Mouse (Mus musculus): ENCODE data around the gene Sox13.
A peak's percentile ranks its signal among the peaks of the same experiment; 100 is the strongest.
"Not testable (repeated sequence)": the region's sequence is repeated elsewhere in the genome, so short reads cannot be mapped to it uniquely, and the experiment has no call there.

Sox13 gene

DNA sequence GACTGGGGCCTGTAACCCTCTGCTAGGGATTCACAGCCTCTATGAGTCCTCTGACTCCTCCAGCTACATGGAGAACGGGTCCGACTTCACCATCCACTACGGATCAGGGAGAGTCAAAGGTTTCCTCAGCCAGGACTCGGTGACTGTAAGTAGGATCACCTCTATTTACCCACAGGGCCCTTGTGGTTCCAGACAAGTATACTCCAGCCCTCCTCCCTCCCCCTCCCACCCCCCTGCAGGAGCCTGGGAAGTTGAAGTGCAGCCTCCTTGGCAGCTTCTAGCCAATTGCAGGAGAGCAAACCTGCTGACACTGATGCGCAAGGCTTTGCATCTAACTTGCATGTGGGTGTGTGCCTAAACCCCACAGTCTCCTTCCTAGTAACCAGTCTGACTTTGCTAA is 68.7 kb downstream of the Sox13 start:
- no peak for DNase-seq (ENCODE audit: low read depth, low spot score)
- no peaks in the 10 kb centered on the region for H3K27me3 ChIP-seq (ENCODE audit: control insufficient read depth, insufficient read depth, low read length, poor library complexity, severe bottlenecking)
- no peaks in the 10 kb centered on the region for H3K36me3 ChIP-seq (ENCODE audit: control insufficient read depth, insufficient read depth, low read length, poor library complexity, severe bottlenecking)

DNA sequence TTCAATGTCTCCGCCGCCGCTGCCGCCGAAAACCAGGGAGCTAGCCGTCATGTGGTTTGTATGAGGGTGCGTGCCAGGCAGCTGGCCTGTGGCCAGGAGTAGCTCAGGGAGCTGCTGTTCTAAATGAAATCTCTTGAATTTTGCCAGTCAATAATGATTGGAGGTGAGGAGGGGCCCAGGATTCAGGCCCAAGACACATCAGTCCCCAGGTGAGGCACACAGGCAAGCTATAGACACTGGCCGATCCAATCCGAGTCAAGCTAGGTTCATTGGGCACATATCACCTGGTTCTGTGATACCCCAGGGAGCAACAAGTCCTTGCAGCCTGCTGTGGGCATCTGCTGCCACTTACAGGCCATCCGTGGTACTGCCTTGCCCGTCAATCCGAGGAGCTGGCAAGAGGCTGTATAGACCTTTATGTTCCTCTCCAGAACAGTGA is 70.8 kb downstream of the Sox13 start:
- peak; percentile 92 for DNase-seq (ENCODE audit: low read depth, low spot score)
- Histone ChIP-seq H3K36me3 (ENCODE audit: control insufficient read depth, insufficient read depth, low read length, poor library complexity, severe bottlenecking) (no peaks in the 10 kb centered on the region), H3K27me3 (ENCODE audit: control insufficient read depth, insufficient read depth, low read length, poor library complexity, severe bottlenecking) (no peaks in the 10 kb centered on the region)

DNA sequence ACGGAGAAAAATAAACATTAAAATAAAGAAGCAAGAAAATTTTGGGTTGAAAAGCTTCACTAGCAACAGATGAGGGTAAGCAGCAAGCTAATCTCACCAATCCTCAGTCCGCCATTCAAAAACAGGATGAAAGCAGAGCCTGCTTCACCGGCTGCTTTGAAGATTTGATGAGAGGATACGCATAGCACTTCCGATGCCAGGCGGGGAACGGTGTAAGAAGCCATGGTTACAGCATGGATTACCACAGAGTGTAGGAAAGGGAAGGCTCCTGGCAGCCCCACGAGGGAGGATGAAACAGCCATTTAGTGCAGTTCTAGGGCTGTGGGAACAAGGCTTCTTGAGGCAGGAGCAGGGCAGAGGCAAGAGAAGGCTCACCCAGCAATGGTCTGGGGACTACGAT is 72.4 kb downstream of the Sox13 start:
- Histone ChIP-seq H3K36me3 (ENCODE audit: control insufficient read depth, insufficient read depth, low read length, poor library complexity, severe bottlenecking) (no peaks in the 10 kb centered on the region), H3K27me3 (ENCODE audit: control insufficient read depth, insufficient read depth, low read length, poor library complexity, severe bottlenecking) (no peaks in the 10 kb centered on the region)
- DNase-seq (ENCODE audit: low read depth, low spot score), result no peak

DNA sequence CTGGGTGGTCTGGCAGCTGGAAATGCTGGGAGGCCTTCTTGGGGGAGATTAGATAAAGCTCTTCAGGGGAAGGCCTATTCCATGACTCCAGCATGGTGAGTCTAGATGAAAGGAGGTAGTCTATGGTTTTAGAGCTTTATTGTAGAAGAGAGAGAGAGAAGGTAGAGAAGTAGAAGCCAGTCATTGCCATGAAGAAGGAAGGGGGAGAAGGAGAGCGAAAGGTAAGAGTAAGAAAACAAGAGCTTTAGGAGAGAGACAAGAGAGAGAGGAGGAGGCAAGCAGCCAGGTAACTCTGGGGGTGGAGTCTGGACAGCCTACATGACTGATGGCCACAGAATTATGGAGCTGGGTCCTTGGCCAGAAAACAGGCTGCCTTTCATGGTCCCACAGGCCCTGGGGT is 74.0 kb downstream of the Sox13 start, which contains the start of gene Ren1:
Gene Ren1, plus strand, starts transcription at position 301 of the 400 bp plus-strand sequence.
- DNase-seq (ENCODE audit: low read depth, low spot score), result no peak
- H3K36me3 ChIP-seq (ENCODE audit: control insufficient read depth, insufficient read depth, low read length, poor library complexity, severe bottlenecking), result no peaks in the 10 kb centered on the region
- H3K27me3 ChIP-seq (ENCODE audit: control insufficient read depth, insufficient read depth, low read length, poor library complexity, severe bottlenecking), result no peaks in the 10 kb centered on the region

DNA sequence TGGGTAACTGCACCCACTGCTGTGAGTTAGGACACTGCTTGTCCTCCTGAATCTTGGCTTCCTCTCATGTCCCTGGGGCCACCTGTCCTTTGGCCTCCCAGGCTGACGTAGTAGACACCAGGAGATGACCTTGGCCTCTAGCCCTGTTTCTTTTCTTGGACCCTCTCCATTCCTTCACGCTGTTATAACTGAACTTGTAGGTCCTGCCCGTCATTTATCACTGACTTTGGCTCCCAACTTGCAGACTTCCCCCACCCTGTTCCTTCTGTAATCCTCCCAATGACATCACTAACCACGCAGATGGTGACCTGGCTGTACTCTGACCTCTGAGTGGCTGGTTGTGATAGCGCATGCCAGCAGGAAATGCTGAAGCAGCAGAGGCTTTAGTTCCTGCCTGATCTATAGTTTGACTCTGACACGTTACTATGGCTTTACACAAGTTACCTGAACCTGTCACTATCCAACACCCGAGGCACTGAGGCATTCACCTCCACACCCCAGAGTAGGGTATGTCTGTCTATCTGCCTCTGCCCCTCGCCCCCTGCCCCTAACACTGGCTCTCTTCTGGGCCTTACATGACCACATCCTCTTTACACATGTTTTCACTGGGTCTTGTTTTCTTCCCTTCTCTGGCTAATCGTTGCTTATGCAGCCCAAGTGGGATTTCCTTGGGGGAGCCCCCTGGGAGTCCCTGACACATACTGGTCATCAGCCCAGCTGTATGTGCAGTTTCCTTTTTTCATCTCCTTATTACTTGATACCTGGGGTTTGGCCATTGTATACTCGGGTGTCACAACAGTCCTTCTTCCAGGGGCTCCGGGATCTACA is 76.3 kb downstream of the Sox13 start:
- H3K36me3 ChIP-seq (ENCODE audit: control insufficient read depth, insufficient read depth, low read length, poor library complexity, severe bottlenecking), result no peaks in the 10 kb centered on the region
- DNase-seq (ENCODE audit: low read depth, low spot score), result peak; percentile 79
- H3K27me3 ChIP-seq (ENCODE audit: control insufficient read depth, insufficient read depth, low read length, poor library complexity, severe bottlenecking), result no peaks in the 10 kb centered on the region

DNA sequence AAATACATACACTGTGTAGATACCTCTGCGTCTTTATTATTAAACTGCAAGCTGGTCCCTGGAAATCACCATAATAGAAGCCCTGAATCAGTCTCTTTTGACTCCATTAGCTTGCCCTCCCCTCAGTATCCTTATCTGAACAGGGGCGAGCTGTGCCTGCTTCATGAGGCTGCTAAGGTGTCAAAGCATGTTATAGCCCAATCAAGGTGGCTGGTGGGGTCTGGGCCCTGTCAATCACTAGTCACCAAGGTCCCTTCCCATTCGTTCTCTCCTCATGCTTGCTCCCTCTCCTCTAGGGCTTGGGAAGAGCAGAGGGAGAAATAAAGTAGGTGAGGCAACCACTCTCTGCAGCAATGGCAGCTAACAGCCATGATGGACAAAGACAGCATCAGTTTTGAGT is 77.0 kb downstream of the Sox13 start:
- Histone ChIP-seq H3K27me3 (ENCODE audit: control insufficient read depth, insufficient read depth, low read length, poor library complexity, severe bottlenecking) (no peaks in the 10 kb centered on the region), H3K36me3 (ENCODE audit: control insufficient read depth, insufficient read depth, low read length, poor library complexity, severe bottlenecking) (no peaks in the 10 kb centered on the region)
- DNase-seq (ENCODE audit: low read depth, low spot score), result no peak

DNA sequence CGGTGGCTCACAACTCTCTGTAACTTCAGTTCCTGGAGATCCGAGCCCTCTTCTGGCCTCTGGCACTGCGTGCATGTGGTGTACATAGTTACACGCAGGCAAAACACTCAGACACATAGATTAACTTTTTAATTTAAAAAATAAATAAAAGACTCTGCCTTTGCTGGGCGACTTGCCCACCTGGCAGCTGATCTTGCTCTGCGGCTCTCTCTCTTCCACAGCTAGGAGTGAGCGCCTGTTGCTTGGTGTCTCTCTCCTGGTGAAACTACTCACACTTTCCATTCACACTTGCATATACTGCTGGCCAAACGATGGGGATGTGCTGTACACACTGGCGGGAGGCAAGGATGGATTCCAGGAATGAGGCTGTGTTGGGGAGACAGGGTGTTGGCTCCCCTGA is 77.6 kb downstream of the Sox13 start:
- no peak for DNase-seq (ENCODE audit: low read depth, low spot score)
- Histone ChIP-seq H3K36me3 (ENCODE audit: control insufficient read depth, insufficient read depth, low read length, poor library complexity, severe bottlenecking) (no peaks in the 10 kb centered on the region), H3K27me3 (ENCODE audit: control insufficient read depth, insufficient read depth, low read length, poor library complexity, severe bottlenecking) (no peaks in the 10 kb centered on the region)

DNA sequence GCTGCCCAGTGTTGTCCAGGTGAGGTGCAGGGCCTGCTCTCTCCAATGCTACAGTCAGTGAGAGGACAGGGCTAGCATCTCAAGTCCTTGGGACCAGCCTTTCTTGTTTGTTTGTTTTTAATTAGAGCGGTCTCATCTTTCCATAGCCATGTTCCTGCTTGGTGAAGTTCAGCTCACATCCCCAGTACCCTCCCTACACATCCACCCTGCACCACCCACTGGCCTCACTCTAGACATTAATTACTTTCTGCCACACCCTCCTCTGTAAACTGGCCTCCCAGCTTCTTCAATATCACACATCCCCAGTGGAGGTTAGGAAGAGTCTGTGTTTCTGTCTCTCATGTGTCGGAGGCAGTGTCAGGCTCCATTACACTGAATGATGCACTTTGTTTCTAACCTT is 79.8 kb downstream of the Sox13 start:
- DNase-seq (ENCODE audit: low read depth, low spot score), result no peak
- Histone ChIP-seq H3K27me3 (ENCODE audit: control insufficient read depth, insufficient read depth, low read length, poor library complexity, severe bottlenecking) (no peaks in the 10 kb centered on the region), H3K36me3 (ENCODE audit: control insufficient read depth, insufficient read depth, low read length, poor library complexity, severe bottlenecking) (no peaks in the 10 kb centered on the region)

DNA sequence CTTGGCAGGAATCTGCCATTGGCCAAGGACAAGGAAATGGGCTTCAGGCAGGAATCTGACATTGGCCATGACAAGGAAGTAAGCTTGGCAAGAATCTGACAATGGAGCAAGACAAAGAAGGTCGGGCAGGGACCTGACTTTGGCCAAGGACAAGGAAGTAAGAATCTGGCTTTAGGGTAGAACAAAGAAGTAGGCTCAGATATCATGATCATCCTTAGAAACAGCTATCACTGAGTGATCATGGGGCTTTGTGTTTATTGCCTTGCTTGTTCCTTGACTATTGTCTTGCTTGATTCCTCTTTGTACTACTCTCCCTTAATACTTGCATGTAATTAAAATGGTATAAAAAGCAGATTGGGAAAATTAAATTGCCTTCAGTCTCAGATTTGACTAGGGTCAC is 83.8 kb downstream of the Sox13 start:
- not testable (repeated sequence) for H3K36me3 ChIP-seq (ENCODE audit: control insufficient read depth, insufficient read depth, low read length, poor library complexity, severe bottlenecking); DNase-seq (ENCODE audit: low read depth, low spot score); H3K27me3 ChIP-seq (ENCODE audit: control insufficient read depth, insufficient read depth, low read length, poor library complexity, severe bottlenecking)

DNA sequence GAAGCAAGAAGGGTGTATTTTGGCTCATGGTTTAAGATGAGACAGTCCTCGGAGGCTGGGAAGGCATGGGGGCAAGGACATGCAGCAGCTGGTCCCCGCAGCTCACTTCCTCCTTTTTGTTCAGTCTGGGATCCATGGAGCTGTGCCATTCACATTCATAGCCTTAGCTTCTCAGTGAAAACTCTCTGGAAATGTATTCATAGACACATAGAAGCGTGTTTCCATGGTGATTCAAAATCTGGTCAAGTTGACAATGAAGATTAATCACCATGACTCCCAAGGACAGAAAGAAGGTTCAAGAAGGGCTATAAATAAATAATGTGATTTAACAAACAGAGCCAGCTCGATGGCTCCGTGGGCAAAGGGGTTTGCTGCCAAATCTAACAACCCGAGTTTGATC is 90.2 kb downstream of the Sox13 start:
- Histone ChIP-seq H3K27me3 (ENCODE audit: control insufficient read depth, insufficient read depth, low read length, poor library complexity, severe bottlenecking) (peaks cover 1% of the 10 kb centered on the region; the same call in 1 of the 2 replicates), H3K36me3 (ENCODE audit: control insufficient read depth, insufficient read depth, low read length, poor library complexity, severe bottlenecking) (no peaks in the 10 kb centered on the region)
- no peak for DNase-seq (ENCODE audit: low read depth, low spot score)

DNA sequence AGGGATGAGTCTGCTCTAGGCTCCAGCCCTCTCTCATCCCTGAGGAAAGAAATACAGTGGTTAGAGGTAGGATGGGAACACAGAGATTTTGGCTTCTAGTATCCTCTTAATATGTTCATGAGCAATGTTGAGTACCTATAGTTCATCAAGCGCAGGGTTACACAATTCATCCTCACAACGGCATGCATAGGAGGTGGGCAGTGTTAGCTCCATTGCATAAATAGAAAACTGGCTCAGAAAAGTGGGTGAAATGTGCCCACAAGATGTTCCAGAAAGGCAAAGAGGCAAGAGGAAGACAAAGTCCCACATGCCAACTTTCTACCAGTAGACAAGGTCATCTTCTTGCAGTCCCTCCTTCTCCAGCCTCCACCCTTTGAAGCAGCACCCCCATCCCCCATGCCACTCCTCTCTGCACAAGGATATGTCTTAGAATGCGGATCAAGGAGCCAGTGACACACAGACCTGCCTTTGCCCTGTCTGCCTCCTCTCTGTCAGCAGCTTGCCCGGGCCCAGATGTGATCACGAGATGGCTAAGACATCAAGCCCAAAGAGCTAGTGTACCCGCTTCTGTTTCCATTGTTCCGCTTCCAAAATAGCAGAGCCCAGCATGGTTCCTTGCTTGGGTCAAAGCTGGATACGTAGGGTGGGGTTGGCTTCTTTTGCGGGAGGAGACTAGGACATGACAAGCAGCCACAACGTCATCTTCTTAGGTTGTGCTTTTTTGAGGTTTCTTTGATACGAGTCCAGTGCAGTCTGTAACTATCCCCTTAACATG is 91.3 kb downstream of the Sox13 start:
- Histone ChIP-seq H3K27me3 (ENCODE audit: control insufficient read depth, insufficient read depth, low read length, poor library complexity, severe bottlenecking) (peaks cover 1% of the 10 kb centered on the region; the same call in 1 of the 2 replicates), H3K36me3 (ENCODE audit: control insufficient read depth, insufficient read depth, low read length, poor library complexity, severe bottlenecking) (no peaks in the 10 kb centered on the region)
- DNase-seq (ENCODE audit: low read depth, low spot score), result no peak
